Mouse (Mus musculus) kidney, embryonic 14.5 days (tissue): ENCODE data around the gene Gm17387. TPM values are rescaled to one million over a fixed set of nuclear protein-coding genes. Genes with fewer than 3 reads are reported as not detected.

Source experiments
- ATAC-seq: fragments of 200-750 bp; cut with Nextera tagmentation; 2 replicates; pipeline ENCODE4 v1.8.0; 2017; ENCODE audit warnings: moderate number of reproducible peaks, mild to moderate bottlenecking, moderate TSS enrichment, moderate library complexity; ENCODE audit not compliant: low FRiP score, low TSS enrichment
- H3K27ac ChIP-seq: fragments of 300-500 bp; sonication (generic); 2 replicates; pipeline ENCODE4 v1.5.1; 2014; ENCODE audit warnings: low read depth, mild to moderate bottlenecking, low read length, moderate library complexity, mixed read lengths
- H3K27me3 ChIP-seq: fragments of 300-500 bp; sonication (generic); 2 replicates; pipeline ENCODE4 v1.6.1; 2014; ENCODE audit warnings: mild to moderate bottlenecking, low read length; ENCODE audit not compliant: control insufficient read depth, insufficient read depth
- H3K36me3 ChIP-seq: fragments of 300-500 bp; sonication (generic); 2 replicates; pipeline ENCODE4 v1.6.1; 2014; ENCODE audit warnings: low read length, mixed read lengths; ENCODE audit not compliant: control insufficient read depth, insufficient read depth
- H3K4me1 ChIP-seq: fragments of 300-500 bp; sonication (generic); 2 replicates; pipeline ENCODE4 v1.6.1; 2014; ENCODE audit warnings: low read length, mixed read lengths; ENCODE audit not compliant: control insufficient read depth, insufficient read depth
- H3K4me2 ChIP-seq: fragments of 300-500 bp; sonication (generic); replicated peaks from 2 replicates; pipeline ENCODE4 v1.6.1; 2014; ENCODE audit warnings: low read depth, mild to moderate bottlenecking, low read length
- H3K4me3 ChIP-seq: fragments of 300-500 bp; sonication (generic); 2 replicates; pipeline ENCODE4 v1.5.1; 2014; ENCODE audit warnings: mild to moderate bottlenecking, low read length
- H3K9ac ChIP-seq: fragments of 300-500 bp; sonication (generic); 2 replicates; pipeline ENCODE4 v1.6.1; 2014; ENCODE audit warnings: low read depth, mild to moderate bottlenecking, low read length, moderate library complexity
- H3K9me3 ChIP-seq: fragments of 300-500 bp; sonication (generic); 2 replicates; pipeline ENCODE4 v1.6.1; 2016; ENCODE audit warnings: low read length; ENCODE audit not compliant: control insufficient read depth
- WGBS: fragments of 180-500 bp; shearing (Covaris S2); extraction: QIAGEN DNeasy Blood & Tissue Kit; methylation state at CpG from one replicate; pipeline ENCODE4 v1.1.7; 2014; 5-methylcytosine and 5-hydroxymethylcytosine counted together
- polyA plus RNA-seq: library from polyadenylated mRNA; unstranded; fragments of >200 nt; fragmentation: Nextera tagmentation; extraction: Ambion mirVana; gene quantifications from 2 replicates; pipeline ENCODE4 v1.2.1, GENCODE M21; 2014

Gene Gm17387
- polyA plus RNA-seq: not detected in 2 replicates

DNA sequence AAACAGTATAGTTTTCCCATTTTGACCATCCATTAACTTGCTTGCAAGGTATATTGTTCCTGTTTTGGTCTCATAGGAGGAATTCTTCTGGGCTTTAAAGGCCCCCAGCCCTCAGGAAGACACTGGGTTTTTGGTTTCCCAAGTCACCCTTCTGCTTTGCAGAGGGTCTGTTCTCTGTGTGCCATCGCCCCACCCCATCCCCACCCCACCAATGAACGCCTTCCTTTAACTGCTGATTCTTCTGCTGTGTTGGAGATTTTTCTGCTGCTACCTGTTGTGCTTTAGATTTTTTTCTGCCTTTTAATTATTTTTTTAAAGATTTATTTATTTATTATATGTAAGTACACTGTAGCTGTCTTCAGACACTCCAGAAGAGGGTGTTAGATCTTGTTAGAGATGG, at the start of gene Gm17387:
Gene Gm17387, plus strand, starts transcription at position 301 of the 400 bp plus-strand sequence.
- Histone ChIP-seq H3K9me3 (no peaks in the 10 kb centered on the region), H3K36me3 (no peaks in the 10 kb centered on the region), H3K9ac (no peak within 1 kb of the TSS), H3K4me1 (0 out of 2 replicates have a peak, but pooled peaks cover 3% of the 10 kb centered on the region), H3K4me3 (no peak within 1 kb of the TSS), H3K27ac (no peak within 1 kb of the TSS), H3K27me3 (no peaks in the 10 kb centered on the region), H3K4me2 (no peak within 1 kb of the TSS)
- ATAC-seq: no peak
- 88% methylated on average over 2 of the region's 2 CpGs for WGBS

GRCm38 (mm10) chr7:140981704-140982103, 47.2 kb upstream of the Gm17387 start:
- Histone ChIP-seq H3K36me3 (no peaks in the 10 kb centered on the region), H3K9me3 (no peaks in the 10 kb centered on the region), H3K4me3 (no peak overlapping the region), H3K27me3 (no peaks in the 10 kb centered on the region), H3K4me2 (no peak overlapping the region), H3K4me1 (no peaks in the 10 kb centered on the region), H3K27ac (no peak overlapping the region), H3K9ac (no peak overlapping the region)
- 92% methylated on average over 8 of the region's 8 CpGs for WGBS
- ATAC-seq: no peak

DNA sequence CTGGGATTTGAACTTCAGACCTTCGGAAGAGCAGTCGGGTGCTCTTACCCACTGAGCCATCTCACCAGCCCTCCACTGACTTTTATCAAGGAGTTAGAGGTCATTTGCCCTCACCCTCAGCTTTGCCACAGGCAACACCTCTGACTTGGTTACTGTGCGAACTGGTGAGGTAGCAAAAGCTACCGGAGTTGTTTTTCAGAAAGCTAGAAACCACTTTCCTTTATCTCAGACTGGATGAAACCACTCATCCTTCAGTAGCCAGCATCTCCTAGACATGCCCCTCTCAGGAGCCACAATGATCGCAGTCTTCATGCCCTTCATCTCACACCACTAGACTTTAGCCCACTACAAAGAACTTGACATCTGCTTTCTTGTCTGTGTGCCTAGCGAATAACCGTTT, 46.0 kb upstream of the Gm17387 start:
- Histone ChIP-seq H3K4me1 (no peaks in the 10 kb centered on the region), H3K4me3 (no peak overlapping the region), H3K36me3 (no peaks in the 10 kb centered on the region), H3K4me2 (no peak overlapping the region), H3K9me3 (no peaks in the 10 kb centered on the region), H3K27me3 (no peaks in the 10 kb centered on the region), H3K9ac (no peak overlapping the region), H3K27ac (no peak overlapping the region)
- WGBS: 92% methylated on average over 7 of the region's 7 CpGs
- ATAC-seq: no peak

DNA sequence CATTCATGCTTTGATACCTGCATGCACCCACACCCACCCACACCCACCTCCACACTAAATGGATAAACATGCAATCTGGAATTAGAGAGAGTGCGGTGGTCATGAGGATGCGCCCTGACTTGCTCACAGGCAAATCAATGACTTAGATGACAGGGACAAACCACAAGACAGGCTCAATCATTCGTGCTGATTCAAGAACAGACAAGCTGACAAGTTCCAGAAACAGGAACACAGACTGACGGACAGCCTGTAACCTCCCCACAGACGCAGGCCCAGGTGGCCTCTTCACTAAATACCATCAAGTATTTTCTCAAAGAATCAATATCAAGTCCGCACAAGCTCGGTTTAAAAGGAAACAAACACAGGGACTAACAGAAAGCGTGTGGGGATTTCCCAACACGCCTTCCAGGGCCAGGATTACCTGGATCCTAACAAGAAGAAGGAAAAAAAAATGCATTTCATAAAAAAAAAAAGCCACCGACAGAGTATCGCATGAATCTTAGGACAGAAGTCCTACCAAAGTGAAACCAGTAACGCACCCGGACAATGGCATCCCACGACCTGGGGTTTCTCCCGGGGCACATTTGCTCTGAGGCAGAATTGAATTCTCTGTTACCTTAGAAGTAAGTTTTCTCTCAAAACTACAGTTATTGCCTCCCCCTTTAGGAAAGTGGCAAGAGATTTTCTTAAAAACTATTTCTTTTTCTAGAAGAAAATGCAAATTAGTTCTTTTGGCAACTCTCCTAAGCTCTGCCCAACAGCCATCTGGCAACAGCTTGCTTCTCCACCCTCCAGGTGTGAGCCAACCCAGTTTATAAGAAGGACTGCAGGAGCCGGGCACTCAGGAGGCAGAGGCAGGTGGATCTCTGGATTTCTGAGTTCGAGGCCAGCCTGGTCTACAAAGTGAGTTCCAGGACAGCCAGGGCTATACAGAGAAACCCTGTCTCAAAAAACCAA, 41.5 kb upstream of the Gm17387 start:
- no peak overlapping the region for H3K4me3 ChIP-seq
- no peak overlapping the region for H3K27ac ChIP-seq
- H3K4me1 ChIP-seq: no peaks in the 10 kb centered on the region
- no peak overlapping the region for H3K9ac ChIP-seq
- no peak overlapping the region for H3K4me2 ChIP-seq
- no peaks in the 10 kb centered on the region for H3K36me3 ChIP-seq
- ATAC-seq: no peak
- H3K27me3 ChIP-seq: no peaks in the 10 kb centered on the region
- no peaks in the 10 kb centered on the region for H3K9me3 ChIP-seq
- WGBS: 88% methylated on average over 17 of the region's 17 CpGs

- H3K4me3 ChIP-seq: no peak overlapping the region
- no peak for ATAC-seq
- no peaks in the 10 kb centered on the region for H3K4me1 ChIP-seq
- no peaks in the 10 kb centered on the region for H3K9me3 ChIP-seq
- no peak overlapping the region for H3K27ac ChIP-seq
- H3K4me2 ChIP-seq: no peak overlapping the region
- no peaks in the 10 kb centered on the region for H3K27me3 ChIP-seq
- WGBS: 86% methylated on average over 4 of the region's 4 CpGs
- H3K9ac ChIP-seq: no peak overlapping the region
- H3K36me3 ChIP-seq: no peaks in the 10 kb centered on the region
Observed at GRCm38 (mm10) chr7:140989022-140989421, 39.9 kb upstream of the Gm17387 start.

DNA sequence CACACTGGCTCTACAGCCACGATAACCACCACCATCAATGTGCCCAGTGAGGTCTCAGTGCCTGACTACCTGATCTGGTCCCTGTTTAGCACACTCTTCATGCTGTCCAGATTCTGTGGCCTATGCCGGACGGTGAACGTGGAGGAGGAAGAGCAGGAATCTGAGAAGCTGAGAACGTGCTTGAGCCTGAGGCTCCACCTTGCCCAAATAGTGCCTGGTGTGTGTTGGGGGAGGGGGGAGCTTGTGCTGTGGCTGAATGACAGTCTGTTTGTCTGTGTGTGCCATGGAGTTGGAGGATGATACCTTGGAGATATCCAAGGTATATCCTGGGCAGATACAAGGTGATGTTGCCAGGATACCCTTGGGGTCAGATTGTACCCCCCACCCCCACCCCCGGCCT, 38.7 kb upstream of the Gm17387 start:
- no peaks in the 10 kb centered on the region for H3K4me1 ChIP-seq
- no peak overlapping the region for H3K9ac ChIP-seq
- H3K36me3 ChIP-seq: no peaks in the 10 kb centered on the region
- no peak overlapping the region for H3K27ac ChIP-seq
- no peak for ATAC-seq
- H3K27me3 ChIP-seq: no peaks in the 10 kb centered on the region
- 42% methylated on average over 6 of the region's 6 CpGs for WGBS
- no peaks in the 10 kb centered on the region for H3K9me3 ChIP-seq
- H3K4me2 ChIP-seq: no peak overlapping the region
- no peak overlapping the region for H3K4me3 ChIP-seq

DNA sequence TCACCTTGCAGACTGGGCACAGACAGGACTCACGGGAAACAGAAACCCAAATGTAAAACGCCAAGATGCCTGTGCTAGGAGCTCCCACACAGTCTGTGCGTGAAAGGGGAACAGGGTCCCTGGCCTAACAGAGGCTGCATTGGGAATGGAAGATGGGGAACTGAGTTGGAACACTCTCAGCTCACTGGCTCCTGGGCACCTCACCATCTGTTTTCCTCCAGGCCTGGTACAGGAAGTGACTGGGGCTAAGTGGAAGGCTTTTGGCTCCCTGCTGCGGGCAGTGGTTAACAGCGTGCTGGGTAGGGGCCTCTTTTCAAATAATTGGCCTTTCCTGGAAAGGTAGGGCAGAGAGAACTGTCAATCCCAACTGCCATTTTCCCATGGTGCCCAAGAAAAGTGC, 38.3 kb upstream of the Gm17387 start:
- no peak for ATAC-seq
- Histone ChIP-seq H3K4me3 (no peak overlapping the region), H3K27ac (no peak overlapping the region), H3K9ac (no peak overlapping the region), H3K27me3 (no peaks in the 10 kb centered on the region), H3K9me3 (no peaks in the 10 kb centered on the region), H3K36me3 (no peaks in the 10 kb centered on the region), H3K4me2 (no peak overlapping the region), H3K4me1 (no peaks in the 10 kb centered on the region)
- 62% methylated on average over 5 of the region's 5 CpGs for WGBS

DNA sequence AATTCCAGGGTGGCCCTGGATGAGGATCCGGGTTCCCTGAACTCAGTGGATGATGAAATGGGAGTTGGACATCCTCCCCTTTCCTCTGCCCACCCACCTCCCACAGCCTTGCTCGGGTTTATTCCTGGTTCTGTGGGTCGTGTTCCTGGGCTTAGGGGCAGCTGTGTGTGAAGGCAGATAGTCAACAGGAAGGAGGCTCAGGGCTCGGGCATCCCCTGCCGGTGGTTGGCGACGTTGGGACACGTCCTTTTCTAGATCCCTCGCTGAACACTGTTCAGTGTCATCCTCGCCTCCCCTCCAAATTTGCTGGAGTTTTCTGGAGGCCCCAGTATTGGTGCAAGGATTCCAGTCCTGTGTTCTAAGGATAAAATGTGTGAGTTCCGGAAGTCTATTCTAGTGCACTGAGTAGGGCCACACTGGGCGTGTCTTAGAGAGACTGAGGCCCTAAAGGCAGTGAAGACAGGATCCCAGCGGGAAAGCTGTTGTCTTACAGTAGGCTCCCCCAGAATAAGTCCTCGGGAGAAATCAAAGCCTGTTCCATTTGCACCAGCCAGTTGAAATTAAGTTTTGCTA, 37.7 kb upstream of the Gm17387 start:
- Histone ChIP-seq H3K4me1 (no peaks in the 10 kb centered on the region), H3K9me3 (no peaks in the 10 kb centered on the region), H3K27ac (no peak overlapping the region), H3K36me3 (no peaks in the 10 kb centered on the region), H3K4me3 (no peak overlapping the region), H3K27me3 (no peaks in the 10 kb centered on the region), H3K4me2 (no peak overlapping the region), H3K9ac (no peak overlapping the region)
- ATAC-seq: no peak
- 80% methylated on average over 14 of the region's 14 CpGs for WGBS

GRCm38 (mm10) chr7:140997817-140998216, 31.1 kb upstream of the Gm17387 start:
- no peaks in the 10 kb centered on the region for H3K27me3 ChIP-seq
- H3K4me3 ChIP-seq: no peak overlapping the region

More at GRCm38 (mm10) chr7:140997817-140998216, 31.1 kb upstream of the Gm17387 start:
- H3K4me1 ChIP-seq: no peaks in the 10 kb centered on the region
- no peak overlapping the region for H3K9ac ChIP-seq
- no peaks in the 10 kb centered on the region for H3K36me3 ChIP-seq
- 79% methylated on average over 1 of the region's 1 CpGs for WGBS
- no peak for ATAC-seq
- H3K9me3 ChIP-seq: no peaks in the 10 kb centered on the region
- no peak overlapping the region for H3K27ac ChIP-seq
- no peak overlapping the region for H3K4me2 ChIP-seq
